Mouse (Mus musculus): ENCODE results near the gene Mien1. TPM values are rescaled to one million over a fixed set of nuclear protein-coding genes. Genes with fewer than 3 reads are reported as not detected.

Gene Mien1
- 177 and 209 TPM in 2 replicates for polyA plus RNA-seq (2012; rRNA removed)

DNA sequence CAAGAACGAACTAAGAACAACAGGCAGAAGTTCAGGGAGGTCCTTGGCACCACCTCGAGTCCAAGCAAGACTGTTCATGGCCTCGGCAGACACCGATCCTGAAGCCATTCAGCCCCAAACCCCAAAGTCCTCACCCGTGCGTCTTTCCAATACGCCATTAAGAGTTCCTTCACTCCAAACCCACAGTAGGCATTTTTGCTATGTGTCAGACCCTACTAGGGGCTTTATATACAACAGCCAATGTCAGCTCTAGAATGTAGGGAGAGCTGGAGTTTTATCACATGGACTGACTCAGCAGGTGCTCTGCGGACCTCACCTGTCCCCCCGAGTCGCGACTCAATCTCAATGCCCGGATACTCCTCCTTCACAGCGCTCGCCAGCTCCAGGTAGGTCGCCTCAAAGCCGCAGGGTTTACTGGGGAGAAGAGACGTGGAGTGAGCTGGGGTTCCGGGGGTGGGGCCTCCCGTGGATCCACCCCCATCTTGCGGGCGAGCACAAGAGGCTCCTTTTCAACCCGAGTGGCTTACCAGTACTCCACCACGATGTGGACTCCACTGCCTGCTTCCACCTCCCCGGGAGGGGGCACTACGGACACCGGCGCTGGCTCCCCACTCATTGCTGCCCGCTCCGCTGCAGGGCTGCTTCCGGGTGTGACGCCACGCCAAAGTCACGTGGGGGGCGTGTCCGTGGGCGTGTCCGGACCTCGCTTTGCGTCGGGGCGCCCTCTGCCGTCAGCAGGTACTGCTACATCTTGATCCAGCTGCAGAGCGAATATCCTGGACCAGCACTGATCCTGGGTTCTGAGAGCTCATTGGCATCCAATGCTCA lies at the start of gene Mien1:
Gene Mien1, minus strand, starts transcription at position 661 of the 828 bp plus-strand sequence.
- peak; percentile 85 to 98 for DNase-seq (ENCODE audit: extremely low spot score in 1 of 2, low spot score in 1 of 2)

DNA sequence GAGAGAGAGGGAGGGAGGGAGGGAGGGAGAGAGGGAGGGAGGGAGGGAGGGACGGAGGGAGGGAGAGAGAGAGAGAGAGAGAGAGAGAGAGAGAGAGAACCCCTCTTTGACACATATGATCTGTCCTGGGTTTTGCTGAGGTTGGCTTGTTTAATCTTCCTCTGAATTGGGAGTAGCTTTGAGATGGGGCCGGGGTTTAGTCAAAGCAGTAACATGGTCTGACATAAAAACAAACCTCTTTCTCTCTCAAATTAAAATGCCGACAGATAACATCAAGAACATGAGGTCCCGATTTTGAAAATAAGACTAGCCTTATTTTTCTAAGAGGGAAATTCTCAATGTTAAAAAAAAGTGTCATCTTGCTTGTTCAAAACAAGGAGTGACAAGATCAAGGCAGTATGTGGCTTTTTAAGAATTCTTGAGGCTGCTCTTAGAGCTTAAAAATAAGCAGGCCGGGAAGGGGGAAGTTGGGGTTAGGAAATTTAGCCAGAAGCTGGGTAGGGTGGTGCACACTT lies 48.8 kb upstream of the Mien1 start:
- no peak for DNase-seq (ENCODE audit: extremely low spot score in 1 of 2, low spot score in 1 of 2)

DNA sequence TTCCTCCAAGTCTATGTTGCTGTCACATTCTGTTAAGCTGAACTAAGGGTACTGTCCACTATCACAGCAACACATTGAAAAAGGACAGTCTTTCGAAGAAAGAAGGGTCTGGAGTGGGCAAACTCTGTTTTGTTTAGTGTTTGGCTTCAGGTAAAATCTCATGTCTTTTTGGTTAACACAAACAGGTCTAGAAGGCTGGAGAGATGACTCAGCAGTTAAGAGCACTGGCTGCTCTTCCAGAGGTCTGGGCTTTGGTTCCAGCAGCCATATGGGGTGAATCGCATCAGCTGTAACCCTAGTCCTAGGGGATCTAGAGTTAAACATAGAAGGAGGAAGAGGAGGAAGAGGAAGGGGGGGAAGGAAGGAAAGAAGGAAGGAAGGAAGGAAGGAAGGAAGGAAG lies 47.0 kb upstream of the Mien1 start:
- DNase-seq (ENCODE audit: extremely low spot score in 1 of 2, low spot score in 1 of 2) = no peak

DNA sequence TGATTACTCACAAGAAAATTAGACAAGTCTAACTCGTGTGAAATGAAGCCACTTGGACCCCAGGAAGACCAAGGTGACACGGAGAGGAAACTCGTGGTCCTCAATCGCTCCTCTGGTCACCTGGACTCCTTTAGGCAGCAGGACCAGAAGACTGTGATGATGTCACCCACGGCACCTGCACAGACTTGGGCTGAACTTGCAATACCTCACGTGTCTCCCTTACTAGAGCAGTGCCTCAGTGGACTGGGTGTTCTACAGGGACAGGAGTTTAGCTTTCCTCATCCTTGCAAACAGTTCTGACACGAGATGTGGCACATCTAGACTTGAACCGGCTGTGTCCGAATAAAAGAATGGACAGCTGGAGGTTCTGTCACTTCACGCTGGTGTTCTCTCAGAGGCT lies 43.3 kb upstream of the Mien1 start:
- no peak for DNase-seq (ENCODE audit: extremely low spot score in 1 of 2, low spot score in 1 of 2)

DNA sequence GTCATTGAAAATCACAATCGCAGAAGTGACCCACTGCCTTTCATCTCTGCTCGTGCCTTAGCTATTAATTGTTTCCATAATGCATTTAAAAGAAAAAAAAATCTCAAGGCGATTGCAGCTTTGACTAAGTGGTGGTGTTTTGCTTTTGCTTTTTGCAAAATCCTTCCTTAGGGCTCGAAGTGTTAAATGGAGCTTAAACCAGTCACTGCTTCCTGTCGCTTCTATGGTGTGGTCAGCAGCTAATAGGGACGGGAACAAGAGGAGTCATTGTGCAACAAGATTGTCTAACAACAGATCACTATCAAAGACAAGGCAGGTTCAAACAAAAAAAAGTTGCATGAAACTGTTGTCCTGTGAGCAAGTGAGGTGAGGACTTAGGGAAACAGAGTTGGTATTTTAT lies 42.4 kb upstream of the Mien1 start:
- no peak for DNase-seq (ENCODE audit: extremely low spot score in 1 of 2, low spot score in 1 of 2)

DNA sequence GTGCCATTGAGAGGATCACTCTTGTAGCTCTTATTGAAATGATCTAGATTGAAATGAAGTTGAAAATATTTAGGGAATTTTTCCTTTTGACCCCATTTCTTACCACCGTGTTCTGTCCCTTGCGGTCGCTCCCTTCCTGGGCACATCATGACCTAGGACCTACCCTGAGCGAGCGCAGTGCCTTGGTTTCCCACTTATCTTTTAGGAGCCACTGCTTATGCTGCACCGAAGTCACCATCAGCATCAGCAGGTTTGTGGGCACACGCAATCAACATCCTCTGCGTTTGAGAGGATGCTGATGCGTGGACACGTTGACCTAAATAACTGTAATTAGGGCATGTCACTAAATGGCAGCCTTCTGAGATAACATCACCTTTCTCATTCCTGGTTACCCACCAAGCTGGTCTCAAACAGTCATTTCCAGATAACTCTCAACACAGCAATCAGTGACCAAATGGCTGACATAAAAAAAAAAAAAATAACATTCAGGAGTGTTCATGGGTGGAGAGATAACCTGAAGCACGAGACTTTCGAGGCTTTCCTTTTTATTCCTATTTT lies 41.2 kb upstream of the Mien1 start:
- DNase-seq (ENCODE audit: extremely low spot score in 1 of 2, low spot score in 1 of 2) = no peak

DNA sequence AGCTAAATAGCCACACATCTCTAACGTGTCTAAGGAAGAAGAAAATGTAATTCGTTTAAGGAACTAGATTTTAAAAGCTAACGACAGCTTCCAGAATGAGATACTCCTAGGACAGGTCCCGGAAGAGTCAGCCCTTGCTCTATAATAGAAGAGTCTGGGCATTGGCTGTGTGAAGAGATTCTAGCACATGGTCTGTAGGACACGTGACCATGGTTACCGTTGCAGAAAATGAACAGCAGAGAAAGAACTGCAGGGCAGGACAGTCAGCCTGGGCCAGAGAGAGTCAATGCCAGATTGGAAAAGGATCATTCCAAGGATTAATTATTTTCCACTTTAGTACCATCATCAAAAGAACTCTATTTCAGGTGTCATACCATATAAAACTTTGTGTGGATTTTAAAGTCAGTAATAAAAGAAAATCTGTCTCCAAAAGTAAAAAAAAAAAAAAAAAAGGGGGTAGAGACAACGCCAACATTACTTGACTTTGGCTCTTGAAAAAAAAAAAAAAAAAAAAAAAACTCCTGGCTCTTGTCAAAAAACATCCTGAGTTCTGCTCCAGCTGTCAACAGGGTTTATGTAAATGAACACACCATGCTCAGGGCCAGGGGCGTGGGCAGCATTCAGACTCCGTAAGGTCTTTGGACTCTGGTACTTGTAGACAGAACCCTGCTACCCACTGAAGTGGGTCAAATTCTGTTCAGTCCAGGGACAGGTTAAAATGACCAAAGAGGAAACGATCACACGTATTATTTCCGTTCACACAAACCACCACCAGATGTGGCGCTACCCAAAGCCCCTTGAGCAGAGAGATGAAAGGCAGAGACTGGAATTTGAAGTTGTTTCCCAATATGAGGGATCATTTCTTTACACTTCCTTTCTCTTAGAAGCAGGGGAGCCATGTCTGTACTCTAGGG lies 40.5 kb upstream of the Mien1 start:
- DNase-seq (ENCODE audit: extremely low spot score in 1 of 2, low spot score in 1 of 2) = no peak

DNA sequence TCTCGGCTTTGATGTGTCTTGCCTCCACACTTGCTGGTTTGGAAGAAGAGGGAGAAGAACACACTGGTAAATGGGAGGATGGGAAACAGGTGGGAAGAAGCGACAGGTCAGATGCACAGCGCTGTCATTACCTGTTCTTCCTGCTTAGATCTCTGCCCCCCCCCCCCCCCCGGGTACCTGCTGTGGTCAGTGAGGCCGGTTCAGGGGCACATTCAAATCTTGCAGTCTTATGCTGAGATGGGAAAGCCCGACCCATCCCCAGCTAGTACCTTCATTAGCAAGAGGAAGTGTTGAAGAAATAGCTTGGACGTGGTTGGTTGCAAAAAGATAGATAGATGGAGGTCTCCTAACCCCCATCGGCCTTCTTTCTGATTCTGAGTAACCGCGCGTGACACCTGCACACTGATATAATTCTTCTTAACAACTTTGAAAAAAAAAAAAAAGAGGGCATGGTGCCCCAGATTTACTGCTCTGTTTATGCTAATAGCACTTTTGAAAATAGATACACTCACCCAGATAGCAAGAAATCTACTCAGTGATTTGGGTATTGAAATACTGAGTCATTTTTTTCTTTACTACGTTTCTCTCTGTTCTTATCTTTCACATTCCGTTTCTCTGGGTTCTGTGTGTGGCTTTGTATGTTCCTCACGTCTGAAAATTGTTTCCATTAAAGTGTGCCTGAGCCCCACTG lies 38.4 kb upstream of the Mien1 start:
- DNase-seq (ENCODE audit: extremely low spot score in 1 of 2, low spot score in 1 of 2) = no peak

DNA sequence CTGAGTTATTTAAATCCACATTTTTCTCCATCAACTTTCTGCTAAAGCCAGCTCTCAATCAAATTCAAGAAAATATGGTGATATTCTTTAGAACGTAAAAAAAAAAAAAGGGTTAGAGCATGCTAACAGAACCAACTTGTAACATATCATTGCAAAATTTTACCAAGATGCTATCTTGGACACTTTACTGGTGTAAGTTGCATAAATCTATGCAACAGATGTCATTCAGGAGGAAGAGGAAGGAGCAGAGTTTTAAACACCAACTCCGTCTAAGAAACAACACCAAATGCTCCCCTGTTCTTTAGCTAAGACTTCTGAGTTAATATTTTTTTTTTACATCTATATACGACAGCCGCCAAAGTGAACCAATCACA lies 37.6 kb upstream of the Mien1 start:
- no peak for DNase-seq (ENCODE audit: extremely low spot score in 1 of 2, low spot score in 1 of 2)

DNA sequence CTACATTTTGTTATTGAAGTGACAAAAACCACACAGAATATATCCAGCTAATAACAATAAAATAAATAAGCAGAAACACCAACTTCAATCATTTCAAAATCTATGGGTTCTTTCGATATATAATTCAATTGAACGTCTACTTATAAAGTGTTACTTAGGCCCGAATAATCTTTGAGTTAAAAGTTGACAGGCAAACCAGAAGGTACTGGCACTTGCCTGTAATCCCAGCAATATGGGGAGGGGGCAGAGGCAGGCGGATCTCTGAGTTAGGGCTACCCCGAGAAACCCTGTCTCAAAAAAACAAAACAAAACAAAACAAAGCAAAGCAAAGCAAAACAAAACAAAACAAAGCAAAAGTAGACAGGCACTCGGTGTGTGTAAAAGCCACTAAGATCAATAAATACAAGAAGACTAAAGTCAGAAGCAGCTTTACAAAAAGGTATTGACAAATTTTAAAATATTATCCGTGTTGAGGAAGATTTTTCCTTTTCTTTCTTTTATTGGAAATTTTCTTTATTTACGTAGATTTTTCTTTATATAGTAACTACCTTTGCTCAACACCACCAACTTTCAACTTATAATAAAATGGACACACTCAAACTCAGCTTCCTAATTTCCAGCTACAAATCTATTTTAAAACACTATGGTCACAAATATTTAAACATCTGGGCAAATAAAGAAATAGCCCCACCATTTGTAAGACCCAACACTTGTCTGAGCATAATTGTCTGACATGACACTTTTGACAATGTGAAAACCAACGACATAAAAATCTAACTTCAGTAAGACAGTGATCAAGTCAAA lies 37.0 kb upstream of the Mien1 start:
- DNase-seq (ENCODE audit: extremely low spot score in 1 of 2, low spot score in 1 of 2) = no peak

DNA sequence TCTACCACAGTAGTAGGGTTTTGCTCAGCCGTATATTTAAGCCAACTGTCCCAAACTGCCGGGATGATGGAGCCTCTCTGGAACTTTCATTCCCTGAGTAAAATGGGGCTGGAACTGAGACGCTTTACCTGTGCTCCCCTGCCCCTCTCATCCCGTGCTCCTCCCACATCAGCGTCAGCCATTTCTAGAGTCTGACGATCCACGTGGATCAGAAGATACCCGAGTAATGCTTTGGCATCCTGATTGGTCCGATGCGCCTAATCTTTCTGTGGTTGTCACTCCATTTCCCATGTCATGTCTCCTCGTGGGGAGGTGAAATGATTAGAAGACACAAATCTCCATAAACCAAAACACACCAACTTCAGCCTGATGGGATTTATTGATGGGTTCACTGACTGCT lies 36.2 kb upstream of the Mien1 start:
- no peak for DNase-seq (ENCODE audit: extremely low spot score in 1 of 2, low spot score in 1 of 2)

DNA sequence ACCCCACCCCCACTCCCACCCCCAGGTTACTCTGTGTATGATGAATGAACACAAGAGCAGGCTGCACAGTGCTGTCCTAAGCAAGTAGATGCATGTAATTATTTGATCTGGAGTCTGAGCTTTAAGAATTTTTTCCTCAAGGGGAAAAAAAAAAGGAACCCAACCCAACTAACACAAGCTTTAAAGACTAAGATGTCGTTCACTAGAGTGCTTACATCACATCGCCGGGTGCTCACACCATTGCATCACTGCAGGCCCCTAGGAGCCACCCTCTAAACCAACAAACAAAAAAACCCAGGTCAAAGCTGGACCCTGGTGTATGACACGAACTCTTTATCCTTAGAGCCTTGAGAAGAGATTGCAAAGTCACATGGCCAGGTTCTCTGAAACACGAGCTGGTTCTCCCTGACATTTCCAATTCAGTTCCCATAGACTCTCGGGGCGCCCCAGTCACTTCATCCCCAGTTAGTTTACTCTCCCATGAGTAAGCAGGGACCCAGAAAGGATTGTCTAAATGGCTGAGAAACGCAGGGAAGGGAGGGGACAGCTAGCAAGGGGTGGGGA lies 35.2 kb upstream of the Mien1 start:
- no peak for DNase-seq (ENCODE audit: extremely low spot score in 1 of 2, low spot score in 1 of 2)

DNA sequence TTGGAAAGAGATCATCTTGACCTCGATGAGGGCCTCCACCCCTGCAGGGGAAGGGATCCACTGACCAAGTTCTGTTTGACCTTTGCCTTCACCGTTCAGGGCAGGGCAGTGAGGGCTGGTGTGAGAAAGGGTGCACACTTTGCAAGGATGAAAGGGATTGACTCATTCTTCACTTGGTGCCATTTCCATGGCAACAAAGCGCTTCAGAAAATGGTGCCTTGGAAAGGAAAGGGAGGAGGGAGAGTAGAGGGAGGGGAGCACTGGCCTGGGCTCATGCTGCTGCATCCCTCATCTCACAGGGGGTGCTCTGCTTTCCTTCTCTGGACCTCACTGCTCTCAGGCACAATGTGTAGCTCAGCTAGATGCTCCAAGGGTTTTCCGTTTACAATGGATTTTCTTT lies 33.9 kb upstream of the Mien1 start:
- peak in 1 of 2 experiments; percentile 10 for DNase-seq (ENCODE audit: extremely low spot score in 1 of 2, low spot score in 1 of 2)

DNA sequence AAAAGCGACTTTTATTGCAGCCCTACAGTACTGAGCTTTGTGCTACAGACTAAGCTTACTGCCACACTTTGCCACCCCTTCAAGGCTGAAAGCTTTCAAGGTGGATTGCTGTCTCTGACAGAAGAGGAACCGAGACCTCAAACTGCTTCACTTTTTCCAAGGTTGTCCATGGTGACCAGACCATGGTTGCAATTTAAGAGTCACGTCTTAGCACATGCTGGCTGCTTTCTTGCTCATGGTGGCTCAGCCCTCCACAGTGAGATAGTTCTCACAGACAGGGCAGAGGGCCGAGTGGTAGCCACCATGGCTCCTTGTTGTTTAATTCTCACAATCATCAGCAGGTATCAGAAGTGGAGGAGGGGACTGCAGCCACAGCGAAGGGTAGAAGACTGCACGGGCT lies 32.0 kb upstream of the Mien1 start:
- DNase-seq (ENCODE audit: extremely low spot score in 1 of 2, low spot score in 1 of 2) = no peak

DNA sequence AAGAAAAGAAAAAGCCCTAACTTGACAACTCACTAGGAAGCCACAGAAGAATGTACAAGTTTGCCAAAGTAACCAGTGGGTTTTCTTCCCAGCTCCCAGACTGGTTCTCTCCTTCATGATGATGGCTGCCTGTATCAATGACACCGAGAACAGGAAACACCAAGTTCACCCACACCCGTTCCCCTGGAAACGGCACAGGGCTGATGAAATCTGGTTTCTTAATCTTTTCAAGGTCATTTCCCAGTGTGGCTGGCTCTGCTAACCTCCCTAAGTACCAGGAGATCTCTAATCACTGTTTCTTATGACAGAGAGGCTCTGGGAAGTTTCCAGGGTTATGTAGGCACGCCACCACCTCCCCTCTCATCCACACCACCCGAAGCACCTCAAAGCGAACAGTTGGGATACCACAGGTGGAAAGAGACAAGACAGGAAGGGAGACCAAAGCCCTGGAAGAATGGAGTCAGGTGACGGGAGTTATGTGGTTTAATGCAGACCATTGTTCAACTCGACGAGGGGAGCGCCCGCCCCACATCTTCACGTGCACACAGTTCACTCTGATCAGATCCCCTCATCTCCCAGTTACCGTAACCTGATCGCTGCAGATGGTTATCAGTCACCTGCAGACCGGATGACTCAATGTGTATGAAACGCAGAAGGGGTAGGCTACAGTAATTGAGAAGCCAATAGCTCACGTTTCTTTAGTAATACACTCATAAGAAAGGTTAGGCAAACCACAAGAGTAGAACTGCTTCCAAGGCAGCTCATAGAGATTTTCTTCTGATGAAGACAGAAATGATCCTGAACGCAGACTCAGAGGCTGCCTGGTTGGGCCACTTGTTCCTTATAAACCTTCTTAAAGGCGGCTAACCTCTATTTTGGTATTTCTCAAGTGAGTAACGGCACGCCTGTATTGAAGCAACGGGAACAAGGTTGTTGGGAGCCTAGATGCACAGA lies 31.2 kb upstream of the Mien1 start:
- no peak for DNase-seq (ENCODE audit: extremely low spot score in 1 of 2, low spot score in 1 of 2)

DNA sequence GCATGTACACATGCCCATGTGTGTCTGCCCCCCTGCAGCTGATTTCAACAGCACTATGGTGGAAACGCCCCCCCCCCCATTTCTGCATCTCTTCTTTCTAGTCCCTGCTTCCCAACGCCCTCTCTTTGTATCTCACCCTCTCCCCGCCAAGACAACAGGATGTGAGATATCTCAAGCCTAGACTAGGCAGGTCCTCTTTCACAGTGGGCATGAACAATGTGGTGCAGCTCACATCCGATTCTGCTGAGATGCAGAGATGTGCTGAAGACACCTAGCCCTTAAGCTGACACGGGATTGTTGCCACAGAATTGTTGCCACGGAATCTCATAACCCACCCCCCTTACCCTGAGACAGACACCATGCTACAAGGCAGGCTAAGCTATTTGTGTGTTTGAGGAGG lies 25.7 kb upstream of the Mien1 start:
- DNase-seq (ENCODE audit: extremely low spot score in 1 of 2, low spot score in 1 of 2) = no peak

DNA sequence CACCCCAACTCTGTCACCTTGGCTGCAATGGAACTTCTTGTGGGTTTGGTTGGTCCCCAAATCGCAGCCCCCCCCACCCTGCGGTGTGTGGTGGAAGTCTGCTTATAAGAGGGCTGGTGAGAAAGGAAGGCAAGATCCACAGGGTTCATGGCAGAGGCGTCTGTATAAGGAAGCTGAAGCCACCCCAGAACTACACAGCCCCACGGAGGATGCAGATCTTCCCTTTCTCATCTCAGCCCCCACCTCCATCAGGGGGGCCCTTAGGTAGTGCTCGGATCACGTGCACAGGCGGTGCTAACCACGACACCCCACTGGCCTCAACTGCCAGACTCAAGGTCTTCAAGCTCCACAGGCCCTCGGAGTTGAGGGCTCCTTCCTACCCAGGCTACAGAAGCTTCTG lies 25.1 kb upstream of the Mien1 start:
- no peak for DNase-seq (ENCODE audit: extremely low spot score in 1 of 2, low spot score in 1 of 2)

DNA sequence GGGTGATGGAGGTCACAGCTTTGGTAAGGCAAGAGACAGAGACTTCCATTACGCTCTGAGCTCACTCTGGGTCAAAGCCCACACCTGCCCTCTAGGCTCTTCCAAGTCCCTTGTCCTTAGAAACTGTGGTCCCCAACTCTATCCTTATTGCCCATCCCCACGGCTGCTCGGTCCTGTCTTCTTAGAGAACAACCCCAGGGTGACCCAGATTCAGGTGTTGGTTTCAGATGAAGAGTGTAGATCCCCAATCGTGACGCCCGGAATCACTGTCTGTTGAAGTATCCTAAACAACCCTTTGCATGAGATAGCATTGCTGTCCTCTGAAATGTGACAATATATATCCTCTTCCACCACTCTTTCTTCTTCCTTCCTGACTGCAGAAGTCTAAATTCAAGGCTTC lies 23.5 kb upstream of the Mien1 start:
- DNase-seq (ENCODE audit: extremely low spot score in 1 of 2, low spot score in 1 of 2) = no peak

All from frontal cortex, adult 2 months (tissue).